Mouse (Mus musculus) A20 (cell line): ENCODE measurements around the gene Ube4b.
A peak's percentile ranks its signal among the peaks of the same experiment; 100 is the strongest.

Experiments used
- DNase-seq: peaks from one replicate; pipeline ENCODE4 v3.0.0-alpha.2; 2011; ENCODE audit warnings: low read depth, low spot score

Ube4b gene

GRCm38 (mm10) chr4:149338137-149338536 is 88.4 kb downstream of the Ube4b start:
- DNase-seq: no peak

DNA sequence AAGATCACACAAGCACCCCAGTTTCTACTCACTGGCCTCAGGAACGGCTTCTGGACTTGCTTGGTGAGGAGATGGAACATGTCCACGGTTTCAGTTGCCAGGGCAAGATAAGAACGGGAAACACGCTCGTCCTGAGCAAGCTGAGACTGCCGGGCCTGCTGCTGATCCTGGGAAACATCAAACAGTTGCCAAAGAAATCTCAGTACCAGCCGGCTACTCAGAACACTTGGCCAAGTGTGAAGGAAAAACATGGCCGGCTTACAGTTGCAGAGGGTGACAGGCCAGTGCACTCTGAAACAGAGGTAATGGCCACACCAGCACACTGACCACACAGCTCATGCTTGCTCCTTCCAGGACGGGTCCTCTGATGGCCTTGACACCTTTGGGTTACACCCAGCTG is 89.2 kb downstream of the Ube4b start:
- DNase-seq: no peak

DNA sequence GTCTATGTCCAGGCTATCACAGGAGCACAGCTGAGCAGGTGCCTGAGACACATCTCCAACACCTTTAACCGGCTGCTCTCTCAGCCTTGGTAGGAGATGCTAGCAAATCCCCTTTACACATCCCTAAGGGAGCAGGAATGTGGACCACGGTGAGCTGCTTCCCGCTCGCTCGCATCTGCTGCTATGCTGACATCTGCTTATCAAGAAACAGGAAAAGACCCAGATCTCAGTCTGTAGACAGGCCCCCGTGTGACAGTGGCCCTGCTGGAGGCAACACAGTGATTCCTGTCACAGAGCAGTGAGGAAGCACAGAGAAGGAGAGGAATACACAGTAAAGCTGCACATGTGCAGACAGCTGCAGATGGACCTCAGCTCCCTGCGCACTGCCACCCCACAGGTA is 90.2 kb downstream of the Ube4b start:
- no peak for DNase-seq

DNA sequence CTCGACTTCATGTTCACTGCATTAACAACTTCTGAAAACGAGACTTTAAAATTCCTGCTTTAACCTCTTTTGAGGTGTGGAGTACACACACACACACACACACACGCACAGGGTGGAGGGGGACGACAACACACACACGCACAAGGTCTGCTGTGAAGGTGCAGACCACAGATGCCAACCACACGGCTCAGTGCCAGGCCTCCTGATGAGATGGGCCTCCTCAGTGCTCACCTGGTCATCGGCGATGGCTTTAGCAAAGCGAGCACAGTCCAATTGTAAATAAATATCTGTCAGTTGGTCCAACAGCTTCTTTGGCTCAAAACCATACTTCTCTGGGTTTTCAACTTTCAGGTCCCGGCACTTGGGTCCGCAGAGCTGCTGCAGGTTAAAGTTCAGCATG is 91.7 kb downstream of the Ube4b start:
- DNase-seq: no peak

DNA sequence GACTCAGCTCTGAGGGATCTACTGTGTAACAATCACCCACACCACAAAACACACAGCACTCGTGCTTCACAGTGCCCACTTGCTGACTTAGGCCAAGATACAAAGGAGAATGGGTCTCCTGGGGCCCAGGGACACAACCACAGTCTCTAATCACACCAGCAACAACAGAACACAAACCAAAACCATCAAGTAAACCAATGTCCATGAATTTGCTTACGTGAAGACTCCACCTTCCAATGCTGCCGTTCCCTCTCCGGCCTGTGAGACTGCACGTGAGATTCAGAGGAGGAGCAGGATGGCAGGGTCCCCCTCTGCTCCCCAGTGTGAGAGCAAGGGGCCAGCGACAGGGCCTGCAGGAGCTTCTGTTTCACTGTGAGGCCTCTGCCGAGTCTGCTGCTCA is 93.8 kb downstream of the Ube4b start:
- no peak for DNase-seq

DNA sequence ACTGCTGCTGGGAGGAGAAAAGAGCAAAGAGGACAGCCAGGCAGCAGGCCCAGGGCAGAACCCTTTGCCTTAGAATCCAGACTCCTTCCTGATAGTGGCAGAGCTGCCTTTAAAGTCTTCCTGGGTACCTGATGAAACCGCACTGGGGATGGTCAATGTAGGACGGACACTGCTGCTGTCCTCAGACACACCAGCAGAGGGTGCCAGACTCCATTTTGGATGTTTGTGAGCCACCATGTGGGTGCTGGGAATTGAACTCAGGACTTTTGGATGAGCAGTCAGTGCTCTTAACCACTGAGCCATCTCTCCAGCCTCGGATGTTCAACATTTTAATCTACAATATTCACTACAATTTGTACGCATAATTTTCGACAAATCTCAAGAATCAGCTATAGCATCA is 96.1 kb downstream of the Ube4b start:
- no peak for DNase-seq

DNA sequence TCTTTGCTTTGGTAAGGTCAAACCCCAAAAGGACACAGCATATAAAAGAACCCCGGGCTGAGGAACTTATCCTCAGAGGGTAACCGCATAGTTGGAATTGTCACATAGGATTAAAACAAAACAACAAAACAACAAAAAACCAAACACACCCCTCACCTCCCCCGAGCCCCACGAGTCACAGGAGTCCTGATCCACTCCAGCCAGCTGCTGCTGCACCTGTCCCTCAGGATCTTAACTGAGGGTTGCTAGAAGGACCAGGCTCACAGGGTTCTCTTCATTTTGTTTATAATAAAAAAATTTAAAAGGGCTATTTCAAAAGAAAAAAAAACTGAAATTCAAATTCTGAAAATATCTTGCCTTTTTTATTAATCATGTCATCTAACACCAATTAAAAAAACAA is 97.8 kb downstream of the Ube4b start:
- DNase-seq: no peak

DNA sequence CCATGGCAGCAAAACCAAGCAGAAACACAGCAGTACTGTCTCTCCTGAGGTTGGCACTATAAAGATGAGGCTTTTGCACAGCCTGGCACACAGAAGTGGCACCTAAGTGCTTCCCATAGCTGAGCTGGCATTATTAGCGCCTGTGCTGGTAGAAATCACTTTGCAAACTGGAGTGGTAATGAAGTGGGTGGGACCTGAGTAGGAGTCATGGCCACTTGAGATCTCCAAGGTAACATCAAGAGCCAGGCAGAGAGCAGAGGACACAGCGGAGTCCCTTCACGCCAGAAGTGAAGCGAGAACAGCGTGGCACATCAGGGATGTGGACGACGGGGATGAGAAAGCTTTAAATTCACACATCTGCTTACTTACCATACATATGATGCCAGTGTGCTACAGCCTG is 99.3 kb downstream of the Ube4b start:
- DNase-seq: no peak

- DNase-seq: no peak
Observed at GRCm38 (mm10) chr4:149325411-149326162, 101.0 kb downstream of the Ube4b start.

- no peak for DNase-seq
Observed at GRCm38 (mm10) chr4:149323730-149324129, 102.8 kb downstream of the Ube4b start.

- DNase-seq: no peak
Observed at GRCm38 (mm10) chr4:149322718-149323117, 103.8 kb downstream of the Ube4b start.

GRCm38 (mm10) chr4:149322286-149322685 is 104.3 kb downstream of the Ube4b start:
- DNase-seq: no peak

DNA sequence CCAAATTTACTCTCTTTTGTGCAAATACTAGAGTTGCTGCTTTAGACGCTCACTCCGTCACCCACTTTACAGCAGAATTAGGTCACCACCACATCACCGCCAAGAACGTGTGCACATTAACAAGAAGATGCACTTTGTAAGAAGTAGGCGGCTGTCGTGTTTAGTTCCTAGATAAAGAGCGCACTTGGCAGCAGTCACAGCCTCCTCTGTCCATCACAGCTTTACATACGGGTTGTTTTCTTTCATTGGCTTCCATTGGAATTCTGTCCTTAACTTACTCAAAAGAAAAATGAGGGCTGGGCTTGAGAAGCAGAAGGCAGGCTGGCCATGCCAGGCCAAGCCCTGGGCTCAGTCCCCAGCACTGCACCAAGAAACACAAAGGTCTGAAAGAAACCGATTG is 107.5 kb downstream of the Ube4b start:
- no peak for DNase-seq

DNA sequence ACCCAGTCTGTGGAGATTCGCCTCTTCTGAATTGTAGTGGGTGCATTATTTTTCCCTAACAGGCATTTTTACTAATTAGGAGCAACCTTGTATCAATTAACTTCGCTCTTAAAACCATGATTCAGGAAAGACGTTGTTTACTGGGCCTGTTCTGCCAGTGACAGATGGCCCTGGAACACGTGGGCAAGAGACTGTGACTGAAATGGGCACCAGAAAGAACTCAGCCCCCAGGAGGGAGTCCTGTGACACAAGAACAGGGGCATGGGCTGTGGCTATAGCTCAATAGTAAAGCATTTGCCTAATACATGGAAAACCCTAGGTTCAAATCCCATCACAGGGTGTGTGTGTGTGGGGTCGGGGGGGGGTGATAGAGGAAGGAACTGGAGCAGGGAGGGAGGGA is 109.2 kb downstream of the Ube4b start:
- DNase-seq: no peak

DNA sequence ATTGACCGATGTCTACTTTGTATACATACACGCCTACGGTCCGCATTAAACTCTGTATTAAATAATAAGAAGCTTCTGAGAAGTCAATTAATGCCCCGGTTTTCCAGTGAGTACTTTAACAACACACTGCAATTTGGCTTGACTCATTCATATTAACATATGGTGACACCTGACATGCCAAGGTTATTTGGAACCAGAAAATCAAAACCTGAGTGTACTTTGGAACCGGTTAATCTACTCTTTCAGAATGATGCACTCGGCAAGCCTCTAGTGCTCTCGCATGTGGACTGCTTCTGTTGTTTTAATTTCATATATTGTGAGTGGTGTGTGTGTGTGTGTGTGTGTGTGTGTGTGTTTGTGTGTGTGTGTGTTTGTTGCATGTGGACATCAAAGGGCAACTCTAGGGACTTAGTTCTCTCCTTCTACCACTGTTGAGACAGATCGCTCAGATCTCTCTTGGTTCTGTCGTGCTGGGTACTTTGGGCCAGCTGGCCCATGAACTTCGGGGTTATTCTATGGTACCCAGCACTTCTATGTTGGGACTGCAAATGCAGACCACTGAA is 112.2 kb downstream of the Ube4b start:
- no peak for DNase-seq

GRCm38 (mm10) chr4:149313558-149314253 is 112.8 kb downstream of the Ube4b start:
- no peak for DNase-seq

DNA sequence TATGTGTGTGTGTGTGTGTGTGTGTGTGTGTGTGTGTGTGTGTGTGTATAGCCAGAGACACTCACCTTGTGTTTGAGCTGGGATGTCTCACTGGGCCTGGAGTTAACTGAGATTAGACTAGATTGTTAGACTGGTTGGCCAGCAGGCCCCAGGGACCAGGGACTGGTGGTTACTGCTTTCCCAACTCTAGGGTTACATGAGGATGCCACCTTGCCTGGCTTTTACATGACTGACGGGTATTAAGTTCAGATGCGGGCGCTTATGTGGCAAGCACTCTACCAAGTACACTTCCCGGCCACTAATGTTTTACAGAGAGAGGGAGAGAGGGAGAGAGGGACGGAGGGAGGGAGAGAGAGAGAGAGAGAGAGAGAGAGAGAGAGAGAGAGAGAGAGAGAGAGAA is 114.6 kb downstream of the Ube4b start:
- DNase-seq: no peak

GRCm38 (mm10) chr4:149308491-149308820 is 118.1 kb downstream of the Ube4b start:
- DNase-seq: no peak

- DNase-seq: peak; percentile 98
Observed at GRCm38 (mm10) chr4:149307596-149308490, 118.7 kb downstream of the Ube4b start, which contains the start of gene Kif1b. Gene Kif1b, minus strand, starts transcription at chr4:149307693.

- DNase-seq: peak; percentile 76
Observed at GRCm38 (mm10) chr4:149306712-149307595, 119.6 kb downstream of the Ube4b start.
